Comparison of ENCODE assay signal across 19 mouse cellular contexts in the genomic region with DNA sequence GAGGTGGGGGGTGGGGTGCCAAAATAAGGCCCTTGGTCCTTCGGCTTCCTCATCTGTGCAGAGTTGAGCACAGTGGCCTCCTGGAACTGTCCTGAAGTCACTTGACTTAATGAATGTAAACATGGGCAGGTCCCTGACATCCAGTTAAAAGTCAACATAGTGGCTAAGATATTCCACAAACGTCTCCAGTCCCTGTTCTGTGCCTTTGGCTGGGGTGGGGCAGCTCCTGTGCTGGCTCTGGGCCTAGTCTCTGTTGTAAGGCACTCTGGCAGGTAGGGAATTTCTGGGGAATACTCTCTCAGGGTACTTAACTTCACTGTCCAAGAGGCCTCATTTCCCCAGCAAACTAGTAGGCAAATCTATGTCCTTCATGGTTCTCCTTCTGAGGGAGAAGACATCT. TPM values are rescaled to one million over a fixed set of nuclear protein-coding genes. Genes with fewer than 3 reads are reported as not detected.
DNase-seq lines count a peak whose midpoint lies in the region; ATAC-seq and TF ChIP-seq lines count a peak whose summit lies in the region.
"Had no signal": no experiment of that assay in that cellular context is flagged by ENCODE, and none has a peak within 500 bp of the region (broad histone marks: within the 10 kb centered on the region; RNA-seq: fewer than 3 reads in every experiment).

No protein-coding gene starts in this region.

- TF ChIP-seq POLR2A in heart, adult 2 months (IDR thresholded peaks at IDR 0.05; ENCODE audit: insufficient read depth, low read depth, low read length), result no peak
- no peak for TF ChIP-seq POLR2A in kidney, adult 2 months (IDR thresholded peaks at IDR 0.05; ENCODE audit: low read depth, low read length)

- no peaks in the 10 kb centered on the region for H3K79me2 ChIP-seq in heart, adult 2 months (replicated peaks; ENCODE audit: control insufficient read depth, insufficient read depth, low read length)

- intact Hi-C loops in heart, adult 2 months (cut with DNase I), result no loop called here

- no peaks in the 10 kb centered on the region for H3K27me3 ChIP-seq in heart, adult 2 months (ENCODE audit: control insufficient read depth, insufficient read depth, low read length)
- H3K27me3 ChIP-seq in intestine, postnatal 0 days (replicated peaks; ENCODE audit: control insufficient read depth, insufficient read depth, low read length), result no peaks in the 10 kb centered on the region
- H3K27me3 ChIP-seq in lung, embryonic 16.5 days (ENCODE audit: control insufficient read depth, insufficient read depth, low read depth, low read length), result no peaks in the 10 kb centered on the region
- H3K27me3 ChIP-seq in stomach, embryonic 15.5 days (replicated peaks), result no peaks in the 10 kb centered on the region
- H3K27me3 ChIP-seq in kidney, adult 2 months (replicated peaks; ENCODE audit: control insufficient read depth, insufficient read depth, low read length), result no peaks in the 10 kb centered on the region
- H3K27me3 ChIP-seq: CH12.LX; limb, embryonic 13.5 days; neural tube, embryonic 15.5 days had no signal

- TF ChIP-seq CTCF in heart, adult 2 months (IDR thresholded peaks at IDR 0.05), result no peak
- no peak for TF ChIP-seq CTCF in intestine, postnatal 0 days (IDR thresholded peaks at IDR 0.05; ENCODE audit: low read depth)
- TF ChIP-seq CTCF in kidney, adult 2 months (conservative IDR thresholded peaks at IDR 0.05; ENCODE audit: insufficient read depth, insufficient read length, low read depth, low read length), result no peak

- no peak overlapping the region for H3K4me2 ChIP-seq in intestine, postnatal 0 days (replicated peaks; ENCODE audit: low read depth)
- no peak overlapping the region for H3K4me2 ChIP-seq in lung, embryonic 16.5 days (ENCODE audit: low read depth, low read length)
- H3K4me2 ChIP-seq in stomach, embryonic 15.5 days, result no peak overlapping the region
- H3K4me2 ChIP-seq: hindbrain, embryonic 14.5 days; limb, embryonic 13.5 days; midbrain, embryonic 11.5 days; neural tube, embryonic 15.5 days had no signal

- peak; percentile 77 for DNase-seq in heart, adult 11 months
- DNase-seq in heart, adult 2 months, result no peak
- no peak for DNase-seq in kidney, adult 2 months
- no peak for DNase-seq in spleen, adult 18-20 months
- no peak for DNase-seq in cerebellum, adult 9-11 months
- DNase-seq: adrenal gland, postnatal 10 days; cerebellum, postnatal 10 days; gastrocnemius, postnatal 14 days; heart, postnatal 14 days; kidney, adult 8-10 months had no signal

- no peak overlapping the region for H3K4me3 ChIP-seq in heart, adult 2 months
- no peak overlapping the region for H3K4me3 ChIP-seq in intestine, postnatal 0 days (ENCODE audit: low read depth, low read length)
- H3K4me3 ChIP-seq in lung, embryonic 16.5 days (ENCODE audit: low read length), result no peak overlapping the region
- no peak overlapping the region for H3K4me3 ChIP-seq in stomach, embryonic 15.5 days (replicated peaks)
- H3K4me3 ChIP-seq in kidney, adult 2 months (ENCODE audit: insufficient read depth, low read depth, low read length), result no peak overlapping the region
- H3K4me3 ChIP-seq: heart, embryonic 10.5 days; limb, embryonic 13.5 days; neural tube, embryonic 15.5 days had no signal

- H3K27ac ChIP-seq in heart, adult 2 months, result no peak overlapping the region
- H3K27ac ChIP-seq in intestine, postnatal 0 days (ENCODE audit: low read depth, low read length), result peak overlapping the region; percentile 50
- H3K27ac ChIP-seq in lung, embryonic 16.5 days (ENCODE audit: low read length), result peak overlapping the region; percentile 49
- H3K27ac ChIP-seq in stomach, embryonic 15.5 days, result peak overlapping the region; percentile 44; the same call in 1 of the 2 replicates
- no peak overlapping the region for H3K27ac ChIP-seq in kidney, adult 2 months (ENCODE audit: insufficient read depth, low read depth, low read length)
- H3K27ac ChIP-seq: heart, embryonic 10.5 days; hindbrain, embryonic 14.5 days; limb, embryonic 13.5 days; neural tube, embryonic 15.5 days had no signal

- WGBS in heart, adult 2 months, result 59% methylated on average over 2 of the region's 2 CpGs
- 18% methylated on average over 2 of the region's 2 CpGs for WGBS in intestine, postnatal 0 days
- WGBS in lung, embryonic 16.5 days, result 36% methylated on average over 2 of the region's 2 CpGs
- WGBS in stomach, embryonic 15.5 days, result 44% methylated on average over 2 of the region's 2 CpGs
- 58% methylated on average over 2 of the region's 2 CpGs for WGBS in kidney, adult 2 months

- H3K9ac ChIP-seq in heart, adult 2 months (ENCODE audit: low read depth, low read length), result no peak overlapping the region
- H3K9ac ChIP-seq in intestine, postnatal 0 days (ENCODE audit: low read depth, low read length), result no peak overlapping the region
- no peak overlapping the region for H3K9ac ChIP-seq in lung, embryonic 16.5 days (ENCODE audit: low read length)
- no peak overlapping the region for H3K9ac ChIP-seq in stomach, embryonic 15.5 days
- H3K9ac ChIP-seq: hindbrain, embryonic 14.5 days; limb, embryonic 13.5 days; neural tube, embryonic 15.5 days had no signal

- no peak for TF ChIP-seq EP300 in heart, adult 2 months (IDR thresholded peaks at IDR 0.05; ENCODE audit: insufficient read depth, low read depth, low read length)

- H3K4me1 ChIP-seq in heart, adult 2 months (ENCODE audit: control insufficient read depth, insufficient read depth, low read length), result peaks cover 3% of the 10 kb centered on the region
- H3K4me1 ChIP-seq in intestine, postnatal 0 days (replicated peaks; ENCODE audit: control insufficient read depth, insufficient read depth, low read length), result 0 out of 2 replicates have a peak, but pooled peaks cover 10% of the 10 kb centered on the region
- H3K4me1 ChIP-seq in lung, embryonic 16.5 days (replicated peaks; ENCODE audit: control insufficient read depth, insufficient read depth, low read length), result peaks cover 17% of the 10 kb centered on the region
- H3K4me1 ChIP-seq in stomach, embryonic 15.5 days, result 0 out of 2 replicates have a peak, but pooled peaks cover 5% of the 10 kb centered on the region
- H3K4me1 ChIP-seq in kidney, adult 2 months (ENCODE audit: control insufficient read depth, insufficient read depth, low read length), result no peaks in the 10 kb centered on the region

- no peaks in the 10 kb centered on the region for H3K36me3 ChIP-seq in heart, adult 2 months (ENCODE audit: control insufficient read depth, insufficient read depth, low read length)
- H3K36me3 ChIP-seq in intestine, postnatal 0 days (ENCODE audit: control insufficient read depth, insufficient read depth), result no peaks in the 10 kb centered on the region
- H3K36me3 ChIP-seq in lung, embryonic 16.5 days (ENCODE audit: control insufficient read depth, insufficient read depth, low read length), result no peaks in the 10 kb centered on the region
- no peaks in the 10 kb centered on the region for H3K36me3 ChIP-seq in stomach, embryonic 15.5 days
- no peaks in the 10 kb centered on the region for H3K36me3 ChIP-seq in kidney, adult 2 months (ENCODE audit: control insufficient read depth, insufficient read depth, low read length)
- H3K36me3 ChIP-seq: heart, embryonic 10.5 days; limb, embryonic 13.5 days; neural tube, embryonic 15.5 days had no signal

- no peaks in the 10 kb centered on the region for H3K9me3 ChIP-seq in intestine, postnatal 0 days (ENCODE audit: control insufficient read depth)
- H3K9me3 ChIP-seq in lung, embryonic 16.5 days (ENCODE audit: control insufficient read depth, low read length), result no peaks in the 10 kb centered on the region
- H3K9me3 ChIP-seq in stomach, embryonic 15.5 days, result no peaks in the 10 kb centered on the region
- H3K9me3 ChIP-seq: heart, embryonic 10.5 days; limb, embryonic 13.5 days; neural tube, embryonic 15.5 days had no signal

- no peak for ATAC-seq in intestine, postnatal 0 days
- peak; percentile 29 for ATAC-seq in lung, embryonic 16.5 days (ENCODE audit: low read depth)
- ATAC-seq in stomach, embryonic 15.5 days (ENCODE audit: insufficient read depth, low FRiP score, low read depth), result peak; percentile 24

RNA-seq across cellular contexts. Expression of a gene that starts 4.9 kb away (rescaled TPM):
- total RNA-seq in heart, adult 2 months (2021), result 10 to 100 TPM in 1 of 2 experiments, 1 to 10 TPM in 1; 9.6 to 10.1 TPM
- 10.3 and 14.6 TPM in 2 replicates for polyA plus RNA-seq in heart, adult 2 months (2012; rRNA removed)
- 5.2 and 6.6 TPM in 2 replicates for polyA plus RNA-seq in intestine, postnatal 0 days (2015; fragmentation: Nextera tagmentation; extraction: Ambion mirVana)
- polyA plus RNA-seq in lung, embryonic 16.5 days (2015; fragmentation: Nextera tagmentation; extraction: Ambion mirVana), result 19.3 and 20.9 TPM in 2 replicates
- polyA plus RNA-seq in stomach, embryonic 15.5 days (2015; fragmentation: Nextera tagmentation; extraction: Ambion mirVana), result 17.1 and 17.8 TPM in 2 replicates
- 16.4 and 17.5 TPM in 2 replicates for polyA plus RNA-seq in kidney, adult 2 months (2012; rRNA removed)

Comparison
In these comparisons a context has a peak if more than half of its experiments do, and no peak if none do; other contexts are left out.
1. H3K27ac ChIP-seq: peak in intestine, postnatal 0 days (single experiment), lung, embryonic 16.5 days (single experiment) and stomach, embryonic 15.5 days (single experiment); none in heart, adult 2 months (single experiment) and kidney, adult 2 months (single experiment).